Mouse (Mus musculus) liver, adult 2 months (tissue): ENCODE measurements around the gene Selenop.

Source experiments
- CTCF ChIP-seq: fragments of 200-500 bp; IDR thresholded peaks from 2 replicates; pipeline ENCODE4 v1.5.1; 2011; ENCODE audit warnings: low read depth, low read length, control low read depth
- POLR2A ChIP-seq: fragments of 200-500 bp; IDR thresholded peaks from 2 replicates; pipeline ENCODE4 v1.6.1; 2011; ENCODE audit warnings: low read length, control low read depth; ENCODE audit not compliant: insufficient read depth; ENCODE audit errors: extremely low read depth

DNA sequence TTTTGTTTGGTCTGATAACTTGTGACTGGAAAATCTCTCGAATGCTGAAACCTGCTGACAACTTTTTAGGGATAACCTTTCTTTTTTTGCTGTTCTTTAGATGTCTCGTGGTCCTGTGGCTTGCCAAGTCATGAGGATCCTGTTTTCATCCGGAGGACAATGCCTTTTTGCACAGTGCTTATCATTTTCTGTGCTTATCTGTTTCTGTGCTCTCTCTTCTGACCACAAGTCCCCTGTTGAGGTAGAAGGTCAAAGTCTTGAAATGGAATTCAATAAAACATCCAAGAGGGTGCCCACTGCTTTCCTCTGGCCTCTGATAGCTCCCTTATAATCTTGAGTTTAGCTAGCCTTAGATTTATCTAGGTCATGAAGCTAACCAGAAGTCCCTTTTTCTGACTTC, 41.8 kb upstream of the Selenop start:
- no peak for TF ChIP-seq POLR2A
- TF ChIP-seq CTCF: no peak
